In genomic region chr3:30246431-30247041, GRCm38 (mm10) we compare ENCODE assay signal across 11 mouse cellular contexts.
A peak's percentile ranks its signal among the peaks of the same experiment; 100 is the strongest.
DNase-seq lines count a peak whose midpoint lies in the region; ATAC-seq and TF ChIP-seq lines count a peak whose summit lies in the region.
"Had no signal": no experiment of that assay in that cellular context is flagged by ENCODE, and none has a peak within 500 bp of the region (broad histone marks: within the 10 kb centered on the region; RNA-seq: fewer than 3 reads in every experiment).

No protein-coding gene starts in this region.

- no peaks in the 10 kb centered on the region for H3K36me3 ChIP-seq in forebrain, postnatal 0 days (ENCODE audit: insufficient read depth)
- no peaks in the 10 kb centered on the region for H3K36me3 ChIP-seq in forebrain, embryonic 16.5 days (ENCODE audit: control insufficient read depth, insufficient read depth)
- H3K36me3 ChIP-seq in intestine, embryonic 15.5 days = no peaks in the 10 kb centered on the region
- no peaks in the 10 kb centered on the region for H3K36me3 ChIP-seq in lung, embryonic 14.5 days (ENCODE audit: insufficient read depth)
- H3K36me3 ChIP-seq in forebrain, embryonic 10.5 days (replicated peaks) = no peaks in the 10 kb centered on the region

- no peak overlapping the region for H3K4me2 ChIP-seq in forebrain, postnatal 0 days (ENCODE audit: low read depth)
- H3K4me2 ChIP-seq in forebrain, embryonic 16.5 days (ENCODE audit: low read length) = no peak overlapping the region
- H3K4me2 ChIP-seq in intestine, embryonic 15.5 days (replicated peaks) = peak overlapping the region; percentile 34
- 0 out of 2 replicates have a peak overlapping the region, but pooled peaks have one; percentile 21 for H3K4me2 ChIP-seq in lung, embryonic 14.5 days

- ATAC-seq in forebrain, postnatal 0 days = no peak
- no peak for ATAC-seq in forebrain, embryonic 16.5 days
- ATAC-seq in intestine, embryonic 15.5 days = peak; percentile 83
- ATAC-seq in lung, embryonic 14.5 days (ENCODE audit: insufficient read depth) = peak; percentile 74
- ATAC-seq: CD4-positive, CD25-positive, alpha-beta regulatory T cell, adult 4 months had no signal

- H3K9me3 ChIP-seq in forebrain, postnatal 0 days (ENCODE audit: low read length) = no peaks in the 10 kb centered on the region
- H3K9me3 ChIP-seq in forebrain, embryonic 16.5 days (ENCODE audit: control insufficient read depth, low read length) = no peaks in the 10 kb centered on the region
- H3K9me3 ChIP-seq in intestine, embryonic 15.5 days = no peaks in the 10 kb centered on the region
- H3K9me3 ChIP-seq in lung, embryonic 14.5 days (ENCODE audit: low read depth, low read length) = no peaks in the 10 kb centered on the region
- H3K9me3 ChIP-seq in forebrain, embryonic 10.5 days = no peaks in the 10 kb centered on the region

- DNase-seq in forebrain, postnatal 0 days = no peak
- DNase-seq in brain, adult 2 months (ENCODE audit: low read depth, low spot score) = peak; percentile 2
- DNase-seq in lung, embryonic 14.5 days = peak; percentile 74
- no peak for DNase-seq in forebrain, embryonic 10.5 days (ENCODE audit: extremely low spot score, low spot score)
- DNase-seq in cerebellum, adult 9-10 months = no peak
- DNase-seq in adrenal gland, adult 8-10 months = no peak
- DNase-seq: gastrocnemius, postnatal 10 days had no signal

- H3K4me1 ChIP-seq in forebrain, postnatal 0 days (ENCODE audit: insufficient read depth) = no peaks in the 10 kb centered on the region
- H3K4me1 ChIP-seq in forebrain, embryonic 16.5 days (replicated peaks; ENCODE audit: control insufficient read depth, insufficient read depth, low read length) = no peaks in the 10 kb centered on the region
- H3K4me1 ChIP-seq in intestine, embryonic 15.5 days (replicated peaks) = peaks cover 12% of the 10 kb centered on the region; the same call in 1 of the 2 replicates
- peaks cover 33% of the 10 kb centered on the region for H3K4me1 ChIP-seq in lung, embryonic 14.5 days (ENCODE audit: insufficient read depth)
- H3K4me1 ChIP-seq in forebrain, embryonic 10.5 days = peaks cover 28% of the 10 kb centered on the region

- no peak overlapping the region for H3K27ac ChIP-seq in forebrain, postnatal 0 days (ENCODE audit: low read depth, low read length)
- H3K27ac ChIP-seq in forebrain, embryonic 16.5 days (ENCODE audit: low read length) = no peak overlapping the region
- peak overlapping the region; percentile 70 for H3K27ac ChIP-seq in intestine, embryonic 15.5 days
- H3K27ac ChIP-seq in lung, embryonic 14.5 days (ENCODE audit: low read depth) = peak overlapping the region; percentile 82
- no peak overlapping the region; the same call in 1 of the 2 replicates for H3K27ac ChIP-seq in forebrain, embryonic 10.5 days
- H3K27ac ChIP-seq: macrophage had no signal

- no peak overlapping the region for H3K9ac ChIP-seq in forebrain, postnatal 0 days
- H3K9ac ChIP-seq in forebrain, embryonic 16.5 days (replicated peaks; ENCODE audit: low read depth, low read length) = no peak overlapping the region
- H3K9ac ChIP-seq in intestine, embryonic 15.5 days = no peak overlapping the region
- H3K9ac ChIP-seq in lung, embryonic 14.5 days = no peak overlapping the region

- H3K27me3 ChIP-seq in forebrain, postnatal 0 days (ENCODE audit: insufficient read depth, low read length) = no peaks in the 10 kb centered on the region
- no peaks in the 10 kb centered on the region for H3K27me3 ChIP-seq in forebrain, embryonic 16.5 days (replicated peaks; ENCODE audit: control insufficient read depth, insufficient read depth, low read length)
- 0 out of 2 replicates have a peak, but pooled peaks cover 4% of the 10 kb centered on the region for H3K27me3 ChIP-seq in intestine, embryonic 15.5 days (replicated peaks)
- H3K27me3 ChIP-seq in lung, embryonic 14.5 days (ENCODE audit: insufficient read depth, low read length) = no peaks in the 10 kb centered on the region
- no peaks in the 10 kb centered on the region for H3K27me3 ChIP-seq in forebrain, embryonic 10.5 days (ENCODE audit: poor library complexity, severe bottlenecking)

- no peak overlapping the region for H3K4me3 ChIP-seq in forebrain, postnatal 0 days (ENCODE audit: low read depth, low read length)
- no peak overlapping the region for H3K4me3 ChIP-seq in forebrain, embryonic 16.5 days (replicated peaks; ENCODE audit: low read length)
- H3K4me3 ChIP-seq in intestine, embryonic 15.5 days (replicated peaks) = no peak overlapping the region
- no peak overlapping the region for H3K4me3 ChIP-seq in lung, embryonic 14.5 days (ENCODE audit: low read depth, low read length)
- no peak overlapping the region for H3K4me3 ChIP-seq in forebrain, embryonic 10.5 days

- TF ChIP-seq CTCF in forebrain, postnatal 0 days (IDR thresholded peaks at IDR 0.05; ENCODE audit: low read depth) = peak; percentile 10; the same call in 1 of the 2 replicates
- TF ChIP-seq CTCF in lung, embryonic 14.5 days (IDR thresholded peaks at IDR 0.05; ENCODE audit: low read depth) = peak; percentile 45; the same call in 1 of the 2 replicates

- 83% methylated on average over 12 of the region's 12 CpGs for WGBS in forebrain, postnatal 0 days
- WGBS in forebrain, embryonic 16.5 days = 83% methylated on average over 12 of the region's 12 CpGs
- WGBS in intestine, embryonic 15.5 days = 55% methylated on average over 12 of the region's 12 CpGs
- 44% methylated on average over 12 of the region's 12 CpGs for WGBS in lung, embryonic 14.5 days
- WGBS in forebrain, embryonic 10.5 days = 90% methylated on average over 12 of the region's 12 CpGs

Comparison
In these comparisons a context has a peak if more than half of its experiments do, and no peak if none do; other contexts are left out.
1. ATAC-seq: peak in intestine, embryonic 15.5 days (single experiment) and lung, embryonic 14.5 days (single experiment); none in forebrain, postnatal 0 days (single experiment) and forebrain, embryonic 16.5 days (single experiment).
2. DNase-seq: peak in brain, adult 2 months (single experiment) and lung, embryonic 14.5 days (single experiment); none in forebrain, postnatal 0 days (single experiment), forebrain, embryonic 10.5 days (single experiment), cerebellum, adult 9-10 months (single experiment) and adrenal gland, adult 8-10 months (single experiment).
3. H3K27ac ChIP-seq: peak in intestine, embryonic 15.5 days (single experiment) and lung, embryonic 14.5 days (single experiment); none in forebrain, postnatal 0 days (single experiment), forebrain, embryonic 16.5 days (single experiment) and forebrain, embryonic 10.5 days (single experiment).
4. H3K4me2 ChIP-seq: peak in intestine, embryonic 15.5 days (single experiment) and lung, embryonic 14.5 days (single experiment); none in forebrain, postnatal 0 days (single experiment) and forebrain, embryonic 16.5 days (single experiment).